Mouse (Mus musculus) B cell, adult 67 days (primary cell): ENCODE data around the gene Olfr1388. TPM values are rescaled to one million over a fixed set of nuclear protein-coding genes. Genes with fewer than 3 reads are reported as not detected.

Source experiments
- total RNA-seq, 2 experiments: library from RNA; stranded (reverse); gene quantifications; 4 replicates each; pipeline ENCODE4 v1.2.4; 2023

Gene Olfr1388
- under 1 TPM; 0.64 to 0.92 TPM for total RNA-seq

GRCm38 (mm10) chr11:49436411-49436810 is at the start of gene Olfr1388:
Olfr1388 (plus strand) TSS chr11:49436624.

DNA sequence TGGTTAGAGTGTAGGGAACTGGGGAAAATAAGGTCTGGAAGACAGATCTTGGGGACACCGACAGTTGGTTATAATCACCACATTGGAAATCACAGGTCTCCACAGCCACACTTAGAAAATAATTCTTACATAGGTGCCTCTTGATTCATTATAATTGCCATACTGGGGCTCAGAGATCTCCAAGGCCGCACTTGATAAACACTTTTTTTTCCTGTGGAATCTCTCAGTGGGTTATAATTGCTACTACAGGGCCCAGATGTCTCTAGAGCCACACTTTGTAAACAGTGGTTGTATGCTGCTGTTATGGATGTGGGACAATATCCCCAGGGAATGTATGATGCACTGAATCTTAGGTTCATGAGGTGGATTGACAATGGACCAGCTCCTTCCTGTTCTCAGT is 13.7 kb upstream of the Olfr1388 start, which contains the start of gene Olfr1389:
Gene Olfr1389 (plus strand): TSS at position 301 of the 400 bp plus-strand sequence.

DNA sequence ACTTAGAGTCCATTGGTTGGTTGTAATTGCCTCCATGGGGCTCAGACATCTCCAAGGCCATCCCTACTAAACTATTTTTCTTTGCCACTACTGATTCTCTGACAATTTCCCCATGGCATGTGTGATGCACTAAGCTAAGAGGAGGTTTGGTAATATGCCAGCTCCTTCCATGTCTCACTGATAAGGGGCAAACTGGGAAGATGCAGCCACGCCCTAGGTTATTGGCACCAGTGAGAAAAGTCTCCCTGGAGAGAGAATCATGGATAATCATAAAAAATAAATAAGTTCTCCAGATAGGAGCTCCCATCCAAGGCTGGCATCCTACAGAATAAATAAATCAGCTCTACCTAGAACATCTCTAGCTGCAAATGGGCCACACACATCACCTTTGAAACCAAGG is 18.6 kb downstream of the Olfr1388 start, which contains the start of gene Olfr1387:
Gene Olfr1387 (plus strand): TSS at position 301 of the 400 bp plus-strand sequence.

GRCm38 (mm10) chr11:49464746-49465145 is 28.3 kb downstream of the Olfr1388 start, which contains the start of gene Olfr1386:
Olfr1386 (plus strand) TSS chr11:49465046.

GRCm38 (mm10) chr11:49488770-49489169 is 52.3 kb downstream of the Olfr1388 start, which contains the start of gene Olfr1385:
Olfr1385 (plus strand) TSS chr11:49489070.

Other genes starting within 250 kb of the Olfr1388 start
- not detected for gene Btnl9, start 249.5 kb upstream of the Olfr1388 start, total RNA-seq
- gene Zfp62, start 233.3 kb upstream of the Olfr1388 start, total RNA-seq = 100 to 1,000 TPM; 127 to 140 TPM
- gene Mgat1, start 192.4 kb upstream of the Olfr1388 start, total RNA-seq = 100 to 1,000 TPM; 206 to 251 TPM
- gene Olfr1393, start 158.3 kb upstream of the Olfr1388 start, total RNA-seq = 1 to 10 TPM; 1.2 to 1.5 TPM
- under 1 TPM; 0.21 to 0.52 TPM for gene Olfr1392, start 151.3 kb upstream of the Olfr1388 start, total RNA-seq
- not detected for gene Olfr10, start 131.9 kb upstream of the Olfr1388 start, total RNA-seq
- not detected for gene Olfr1391, start 113.9 kb upstream of the Olfr1388 start, total RNA-seq
- not detected for gene Olfr1390, start 101.4 kb upstream of the Olfr1388 start, total RNA-seq
- gene Olfr1389, start 13.6 kb upstream of the Olfr1388 start, total RNA-seq = not detected
- not detected for gene Olfr1387, start 18.7 kb downstream of the Olfr1388 start, total RNA-seq
- gene Olfr1386, start 28.4 kb downstream of the Olfr1388 start, total RNA-seq = not detected
- not detected for gene Olfr1385, start 52.4 kb downstream of the Olfr1388 start, total RNA-seq
- not detected for gene Olfr1384, start 70.1 kb downstream of the Olfr1388 start, total RNA-seq
- not detected for gene Olfr1383, start 83.0 kb downstream of the Olfr1388 start, total RNA-seq
- gene Olfr1382, start 91.6 kb downstream of the Olfr1388 start, total RNA-seq = not detected
- gene Olfr1381, start 106.8 kb downstream of the Olfr1388 start, total RNA-seq = not detected
- gene Olfr1380, start 120.3 kb downstream of the Olfr1388 start, total RNA-seq = not detected
- not detected for gene Flt4, start 172.6 kb downstream of the Olfr1388 start, total RNA-seq
- not detected for gene Scgb3a1, start 227.0 kb downstream of the Olfr1388 start, total RNA-seq